Mouse (Mus musculus) megakaryocyte, embryonic 14.5 days (primary cell): ENCODE measurements around the gene Mtx3.

Experiments used
- FLI1 ChIP-seq: IDR thresholded peaks from 2 replicates; pipeline ENCODE4 v1.6.1; 2012; ENCODE audit warnings: low read length, inconsistent platforms, mixed read lengths
- GATA1 ChIP-seq: IDR thresholded peaks from 3 replicates; pipeline ENCODE4 v1.6.1; 2012; ENCODE audit warnings: mixed read lengths, low read length, inconsistent platforms, borderline replicate concordance

DNA sequence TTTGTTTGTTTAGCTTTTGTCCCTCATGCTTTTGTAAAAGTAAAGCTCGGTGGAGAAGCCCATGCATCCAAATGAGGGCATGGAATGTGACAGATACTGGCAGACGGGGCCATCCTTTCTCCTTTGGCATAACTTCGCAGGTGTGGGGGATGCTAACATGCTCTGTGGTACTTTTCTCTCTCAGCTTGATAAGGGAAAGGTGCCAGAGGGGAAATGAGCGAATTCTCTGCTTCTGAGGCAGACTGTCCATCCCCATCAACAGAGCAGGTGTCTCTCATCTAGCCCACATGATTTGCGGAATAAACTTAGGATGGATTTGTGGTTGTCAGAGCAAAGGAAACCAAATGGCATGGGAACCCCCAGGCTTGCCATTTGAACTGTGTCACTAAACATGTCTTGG lies 61.4 kb downstream of the Mtx3 start:
- TF ChIP-seq FLI1 (no peak), GATA1 (no peak)
